Mouse (Mus musculus) left cerebral cortex, adult 2 months (tissue): ENCODE results near the gene Minos1. TPM values are rescaled to one million over a fixed set of nuclear protein-coding genes. Genes with fewer than 3 reads are reported as not detected.

Source experiments
- DNase-seq, 2 experiments: peaks; one replicate each; pipeline ENCODE4 v3.0.0; 2021 to 2022; ENCODE audit warnings: low spot score in 2 of 2, mixed read lengths in 1 of 2; ENCODE audit errors: extremely low spot score in 1 of 2
- H3K27ac ChIP-seq: fragments of 200-600 bp; 2 replicates; pipeline ENCODE4 v1.8.1; 2022
- H3K4me3 ChIP-seq: fragments of 200-600 bp; 2 replicates; pipeline ENCODE4 v1.8.1; 2022
- CTCF ChIP-seq: fragments of 200-600 bp; IDR thresholded peaks from 2 replicates; pipeline ENCODE4 v1.8.1; 2022; ENCODE audit warnings: antibody characterized with exemption, mild to moderate bottlenecking, moderate library complexity
- intact Hi-C: fragments of 180-260 bp; cut with DNase I; formaldehyde crosslinking; loops from one replicate; pipeline ENCODE4 v1.15.1; 2025
- total RNA-seq, 2 experiments: library from RNA; stranded (reverse); gene quantifications; 2 replicates each; pipeline ENCODE4 v1.2.3; 2021

The Minos1 gene
- total RNA-seq, 2 experiments from 2014 or later: 197 TPM

GRCm38 (mm10) chr4:139053391-139053790 is 77.5 kb downstream of the Minos1 start:
- intact Hi-C loops: no loop called here
- no peak for TF ChIP-seq CTCF
- DNase-seq: no peak
- H3K4me3 ChIP-seq: no peak overlapping the region
- no peak overlapping the region for H3K27ac ChIP-seq

- no peak for DNase-seq
- H3K27ac ChIP-seq: no peak overlapping the region
- H3K4me3 ChIP-seq: no peak overlapping the region
- intact Hi-C loops: no loop called here
- no peak for TF ChIP-seq CTCF
Measured at GRCm38 (mm10) chr4:139052796-139053195, 78.1 kb downstream of the Minos1 start.

Other genes with a start within 250 kb of the Minos1 start
- 10 to 100 TPM; 20.3 to 20.4 TPM for gene Otud3, start 217.2 kb downstream of the Minos1 start, total RNA-seq
- not detected for gene Rnf186, start 164.0 kb downstream of the Minos1 start, total RNA-seq
- 1 to 10 TPM; 2.0 to 3.7 TPM for gene Tmco4, start 158.2 kb downstream of the Minos1 start, total RNA-seq
- gene Htr6, start 55.5 kb downstream of the Minos1 start, total RNA-seq: 1 to 10 TPM; 5.9 to 6.9 TPM
- gene Nbl1, start 38.1 kb downstream of the Minos1 start, total RNA-seq: 10 to 100 TPM; 62.4 to 84.3 TPM
- gene Capzb, start 61.8 kb upstream of the Minos1 start, total RNA-seq: 100 to 1,000 TPM; 306 to 324 TPM
- 10 to 100 TPM; 13.3 to 13.9 TPM for gene Pqlc2, start 179.6 kb upstream of the Minos1 start, total RNA-seq
- 10 to 100 TPM; 27.2 to 27.9 TPM for gene Akr7a5, start 179.6 kb upstream of the Minos1 start, total RNA-seq
- gene Mrto4, start 221.5 kb upstream of the Minos1 start, total RNA-seq: 10 to 100 TPM; 47.4 to 48.3 TPM
- gene Emc1, start 221.5 kb upstream of the Minos1 start, total RNA-seq: 10 to 100 TPM; 82.5 to 94.1 TPM
- gene Ubr4, start 221.5 kb upstream of the Minos1 start, total RNA-seq: 100 to 1,000 TPM; 187 to 199 TPM